Mouse (Mus musculus): ENCODE measurements around the gene Sec16a.

DNA sequence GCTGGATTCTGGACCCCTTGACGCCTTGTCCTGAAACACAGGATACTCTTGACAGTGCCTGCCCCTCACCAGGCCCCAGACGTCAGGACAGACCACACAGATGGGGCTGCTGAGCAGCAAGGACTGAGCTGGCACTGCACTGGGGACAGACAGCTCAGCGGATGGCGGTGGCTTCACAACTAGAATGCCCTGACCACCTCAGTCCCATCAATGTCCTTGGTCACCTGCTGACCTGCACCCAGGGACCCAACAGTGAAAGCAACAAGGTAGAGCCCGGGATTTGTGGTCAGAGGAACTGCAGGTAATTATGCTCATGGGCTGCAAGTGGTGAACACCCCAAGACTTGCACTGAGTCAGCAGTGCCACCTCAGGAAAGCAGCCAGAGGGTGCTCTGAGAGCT, 82.0 kb downstream of the Sec16a start:
- TF ChIP-seq POLR2A (IDR thresholded peaks at IDR 0.05; ENCODE audit: extremely low read depth, insufficient read depth, low read length) (no peak), CTCF (IDR thresholded peaks at IDR 0.05; ENCODE audit: extremely low read depth, insufficient read depth, low read length) (no peak)
